Mouse (Mus musculus) megakaryocyte-erythroid progenitor cell, adult 5-6 weeks (primary cell): ENCODE measurements around the gene Spsb4. TPM values are rescaled to one million over a fixed set of nuclear protein-coding genes. Genes with fewer than 3 reads are reported as not detected.
A peak's percentile ranks its signal among the peaks of the same experiment; 100 is the strongest.

ENCODE experiments used
- ATAC-seq: replicated peaks from 2 replicates; pipeline ENCODE4 v1.8.0; 2016; ENCODE audit warnings: mild to moderate bottlenecking, inconsistent platforms; ENCODE audit not compliant: severe bottlenecking, poor library complexity, low FRiP score, low TSS enrichment
- total RNA-seq, 2 experiments: library from RNA; stranded (forward) in 1 of 2; stranded (reverse) in 1 of 2; fragments of 200-1000, 215-1000 nt in 1 of 2; fragments of >200 nt in 1 of 2; fragmentation: Nextera tagmentation in 1 of 2; gene quantifications; 2 replicates each; pipeline ENCODE4 v1.2.3; 2014 to 2017

Spsb4 gene
- total RNA-seq, 2 experiments from 2014 or later: not detected

- peak; percentile 97 for ATAC-seq
Measured at GRCm38 (mm10) chr9:96916620-96917538, 101.8 kb downstream of the Spsb4 start.

- no peak for ATAC-seq
Measured at GRCm38 (mm10) chr9:96916076-96916475, 102.6 kb downstream of the Spsb4 start.

- ATAC-seq: no peak
Measured at GRCm38 (mm10) chr9:96914851-96915250, 103.8 kb downstream of the Spsb4 start.

GRCm38 (mm10) chr9:96914005-96914404 lies 104.6 kb downstream of the Spsb4 start:
- no peak for ATAC-seq

GRCm38 (mm10) chr9:96909503-96909902 lies 109.1 kb downstream of the Spsb4 start:
- no peak for ATAC-seq

GRCm38 (mm10) chr9:96908737-96909136 lies 109.9 kb downstream of the Spsb4 start:
- 0 out of 2 replicates have a peak, but pooled peaks have one; percentile 37 for ATAC-seq

- no peak for ATAC-seq
Measured at GRCm38 (mm10) chr9:96904360-96905355, 114.0 kb downstream of the Spsb4 start.

GRCm38 (mm10) chr9:96899717-96900116 lies 118.9 kb downstream of the Spsb4 start:
- no peak for ATAC-seq

- ATAC-seq: no peak
Measured at GRCm38 (mm10) chr9:96899004-96899403, 119.6 kb downstream of the Spsb4 start.

- no peak for ATAC-seq
Measured at GRCm38 (mm10) chr9:96896690-96897089, 122.0 kb downstream of the Spsb4 start.

GRCm38 (mm10) chr9:96893582-96893981 lies 125.1 kb downstream of the Spsb4 start:
- ATAC-seq: no peak

Other genes starting within 250 kb of the Spsb4 start
- gene Pxylp1, start 126.2 kb downstream of the Spsb4 start, total RNA-seq (2014; fragmentation: Nextera tagmentation): 1.9 and 2.5 TPM in 2 replicates
- 1.4 and 5.2 TPM in 2 replicates for gene Pxylp1, start 126.2 kb downstream of the Spsb4 start, total RNA-seq (2017)
- gene Slc25a36, start 92.3 kb upstream of the Spsb4 start, total RNA-seq (2014; fragmentation: Nextera tagmentation): 54.4 and 82.6 TPM in 2 replicates
- 55.7 and 73.3 TPM in 2 replicates for gene Slc25a36, start 92.3 kb upstream of the Spsb4 start, total RNA-seq (2017)